Mouse (Mus musculus): ENCODE measurements around the gene Zfp563. TPM values are rescaled to one million over a fixed set of nuclear protein-coding genes. Genes with fewer than 3 reads are reported as not detected.

The Zfp563 gene
- 9.9 and 10.4 TPM in 2 replicates for polyA plus RNA-seq (2016; fragmentation: Nextera tagmentation; extraction: Ambion mirVana)

DNA sequence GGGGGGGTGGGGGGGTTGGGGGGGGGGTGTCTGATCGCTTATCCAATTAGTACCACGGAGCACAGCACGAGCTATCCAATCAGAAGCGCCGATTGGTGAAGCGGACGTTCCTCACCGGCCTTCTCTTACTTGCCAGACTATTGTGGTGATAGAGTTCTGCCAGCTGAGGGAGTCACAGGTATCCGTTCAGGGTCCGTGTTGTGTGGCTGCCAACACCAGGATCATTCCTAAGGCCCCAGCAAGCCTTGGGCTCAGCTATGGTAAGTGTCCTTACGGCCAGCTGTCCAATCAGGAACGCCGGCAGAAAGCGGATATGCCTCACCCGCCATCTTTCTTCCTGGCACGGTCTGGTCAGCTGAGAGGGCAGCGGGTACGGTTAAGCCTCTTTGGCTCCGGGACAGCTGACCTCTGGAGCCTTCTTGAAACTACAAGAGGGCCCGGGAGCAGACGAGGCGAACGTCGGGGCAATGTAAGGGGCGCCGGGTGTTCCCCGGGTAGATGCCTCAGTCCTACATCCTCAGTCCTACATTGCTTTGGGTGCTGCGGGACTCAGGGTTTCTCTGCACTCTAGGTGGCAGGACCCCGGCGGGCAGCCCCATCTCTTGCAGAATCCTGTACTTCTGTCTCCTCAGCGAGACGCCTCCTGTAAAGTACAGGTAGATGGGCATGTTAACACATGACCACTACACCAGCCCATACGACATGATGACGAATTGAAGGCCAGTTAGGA lies at the start of gene Zfp563:
Gene Zfp563 (plus strand): TSS at position 91 of the 730 bp plus-strand sequence.
- Histone ChIP-seq H3K4me3 (peak within 1 kb of the TSS; percentile 60), H3K27me3 (no peaks in the 10 kb centered on the region), H3K9me3 (no peaks in the 10 kb centered on the region), H3K4me1 (peaks cover 6% of the 10 kb centered on the region), H3K27ac (peak within 1 kb of the TSS; percentile 85), H3K4me2 (replicated peaks) (peak within 1 kb of the TSS; percentile 61), H3K36me3 (no peaks in the 10 kb centered on the region), H3K9ac (peak within 1 kb of the TSS; percentile 57)
- ATAC-seq (ENCODE audit: insufficient number of reproducible peaks, insufficient read depth, low FRiP score, low TSS enrichment) = peak; percentile 90
- 4% methylated on average over 34 of the region's 34 CpGs for WGBS

DNA sequence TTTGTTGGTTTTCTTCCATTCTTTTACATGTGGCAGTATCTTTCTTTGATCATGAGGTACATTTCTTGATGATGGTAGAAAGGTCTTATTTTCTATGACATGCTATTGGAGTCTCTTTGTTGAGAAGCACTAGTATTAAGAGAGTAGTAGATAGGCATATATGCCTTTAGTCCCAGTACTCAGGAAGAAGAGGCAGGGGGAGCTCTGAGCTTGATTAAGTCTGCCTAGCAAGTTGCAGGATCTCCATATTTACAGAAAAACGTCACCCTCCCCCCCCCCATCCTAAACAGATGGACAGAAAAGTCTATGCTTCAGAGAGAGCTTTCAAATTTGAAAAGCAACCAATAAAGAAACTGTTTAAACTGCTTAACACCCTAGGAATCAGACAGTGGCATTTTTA lies 30.3 kb upstream of the Zfp563 start:
- Histone ChIP-seq H3K4me2 (replicated peaks) (no peak overlapping the region), H3K27me3 (no peaks in the 10 kb centered on the region), H3K9ac (no peak overlapping the region), H3K4me3 (no peak overlapping the region), H3K9me3 (no peaks in the 10 kb centered on the region), H3K27ac (no peak overlapping the region), H3K36me3 (no peaks in the 10 kb centered on the region), H3K4me1 (no peaks in the 10 kb centered on the region)
- WGBS = 4% methylated on average over 1 of the region's 1 CpGs
- no peak for ATAC-seq (ENCODE audit: insufficient number of reproducible peaks, insufficient read depth, low FRiP score, low TSS enrichment)

DNA sequence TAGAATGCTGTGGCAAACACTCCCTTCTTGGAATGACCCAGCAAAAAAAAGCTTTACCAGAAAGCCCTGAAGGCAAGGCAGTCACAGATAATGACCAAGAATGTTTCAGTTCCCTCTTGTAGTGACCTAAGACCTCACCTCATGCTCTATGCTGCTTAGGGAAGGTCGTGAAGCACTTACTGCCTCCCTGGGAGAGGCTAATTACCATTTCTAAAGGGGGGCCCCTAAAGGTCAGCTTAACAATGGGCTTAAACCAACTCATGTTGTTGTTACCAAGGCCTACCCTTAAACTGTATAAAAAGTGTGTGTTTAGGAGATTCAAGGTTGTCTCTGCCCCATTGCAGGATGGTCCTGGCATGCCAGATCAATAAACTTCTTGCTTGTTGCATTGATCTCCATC lies 26.1 kb upstream of the Zfp563 start:
- H3K27ac ChIP-seq = no peak overlapping the region
- H3K4me3 ChIP-seq = no peak overlapping the region
- no peaks in the 10 kb centered on the region for H3K36me3 ChIP-seq
- H3K27me3 ChIP-seq = no peaks in the 10 kb centered on the region
- 3% methylated on average over 1 of the region's 1 CpGs for WGBS
- no peaks in the 10 kb centered on the region for H3K9me3 ChIP-seq
- no peak overlapping the region for H3K4me2 ChIP-seq (replicated peaks)
- no peak for ATAC-seq (ENCODE audit: insufficient number of reproducible peaks, insufficient read depth, low FRiP score, low TSS enrichment)
- H3K4me1 ChIP-seq = no peaks in the 10 kb centered on the region
- H3K9ac ChIP-seq = no peak overlapping the region

DNA sequence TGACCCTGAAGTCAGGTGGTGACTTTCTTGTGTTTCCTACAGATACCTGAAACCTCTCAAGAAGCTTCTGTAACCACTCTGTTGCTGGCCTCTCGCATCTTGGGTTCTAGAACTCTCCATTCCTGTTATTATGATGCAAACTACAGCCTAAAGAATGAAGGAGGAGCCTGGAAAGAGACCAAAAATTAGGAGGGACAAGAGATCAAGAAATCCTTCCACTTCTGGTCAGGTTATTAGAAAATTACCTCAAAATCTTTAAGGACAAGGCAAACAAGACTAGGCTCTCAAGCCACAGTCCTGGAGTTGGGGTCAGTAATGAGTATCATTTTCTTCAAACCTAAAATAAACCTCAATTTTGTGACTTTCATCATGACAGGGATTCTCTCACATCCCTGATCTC lies 21.2 kb upstream of the Zfp563 start, which contains the start of gene 4921501E09Rik:
Gene 4921501E09Rik (minus strand): TSS at position 101 of the 400 bp plus-strand sequence.
- Histone ChIP-seq H3K9ac (no peak within 1 kb of the TSS), H3K27ac (no peak within 1 kb of the TSS), H3K4me2 (replicated peaks) (no peak within 1 kb of the TSS), H3K27me3 (no peaks in the 10 kb centered on the region), H3K4me3 (no peak within 1 kb of the TSS), H3K9me3 (no peaks in the 10 kb centered on the region), H3K36me3 (no peaks in the 10 kb centered on the region), H3K4me1 (no peaks in the 10 kb centered on the region)
- ATAC-seq (ENCODE audit: insufficient number of reproducible peaks, insufficient read depth, low FRiP score, low TSS enrichment) = no peak
- 47% methylated on average over 1 of the region's 1 CpGs for WGBS

DNA sequence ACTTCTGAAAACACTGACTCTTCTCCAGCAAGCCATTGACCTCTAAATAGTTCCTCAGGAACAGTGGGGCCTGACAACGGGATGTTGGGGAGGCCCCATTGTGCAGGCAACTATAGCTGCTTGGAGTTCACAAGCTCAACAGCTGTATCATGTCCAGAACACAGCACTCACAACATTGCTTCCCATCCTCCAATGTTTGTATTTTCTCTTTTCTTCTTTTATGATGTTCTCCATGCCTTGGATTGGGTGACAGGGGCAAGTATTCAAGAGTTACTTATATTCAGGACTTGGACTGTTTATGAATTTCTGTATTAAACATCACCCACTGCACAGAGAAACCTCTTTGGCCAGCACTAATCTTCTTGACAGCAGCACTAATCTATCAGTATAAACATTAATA lies 2.5 kb downstream of the Zfp563 start:
- Histone ChIP-seq H3K27me3 (no peaks in the 10 kb centered on the region), H3K4me2 (replicated peaks) (no peak overlapping the region), H3K27ac (no peak overlapping the region), H3K4me1 (peaks cover 6% of the 10 kb centered on the region), H3K36me3 (no peaks in the 10 kb centered on the region), H3K4me3 (no peak overlapping the region), H3K9me3 (no peaks in the 10 kb centered on the region), H3K9ac (no peak overlapping the region)
- 87% methylated on average over 1 of the region's 1 CpGs for WGBS
- no peak for ATAC-seq (ENCODE audit: insufficient number of reproducible peaks, insufficient read depth, low FRiP score, low TSS enrichment)

DNA sequence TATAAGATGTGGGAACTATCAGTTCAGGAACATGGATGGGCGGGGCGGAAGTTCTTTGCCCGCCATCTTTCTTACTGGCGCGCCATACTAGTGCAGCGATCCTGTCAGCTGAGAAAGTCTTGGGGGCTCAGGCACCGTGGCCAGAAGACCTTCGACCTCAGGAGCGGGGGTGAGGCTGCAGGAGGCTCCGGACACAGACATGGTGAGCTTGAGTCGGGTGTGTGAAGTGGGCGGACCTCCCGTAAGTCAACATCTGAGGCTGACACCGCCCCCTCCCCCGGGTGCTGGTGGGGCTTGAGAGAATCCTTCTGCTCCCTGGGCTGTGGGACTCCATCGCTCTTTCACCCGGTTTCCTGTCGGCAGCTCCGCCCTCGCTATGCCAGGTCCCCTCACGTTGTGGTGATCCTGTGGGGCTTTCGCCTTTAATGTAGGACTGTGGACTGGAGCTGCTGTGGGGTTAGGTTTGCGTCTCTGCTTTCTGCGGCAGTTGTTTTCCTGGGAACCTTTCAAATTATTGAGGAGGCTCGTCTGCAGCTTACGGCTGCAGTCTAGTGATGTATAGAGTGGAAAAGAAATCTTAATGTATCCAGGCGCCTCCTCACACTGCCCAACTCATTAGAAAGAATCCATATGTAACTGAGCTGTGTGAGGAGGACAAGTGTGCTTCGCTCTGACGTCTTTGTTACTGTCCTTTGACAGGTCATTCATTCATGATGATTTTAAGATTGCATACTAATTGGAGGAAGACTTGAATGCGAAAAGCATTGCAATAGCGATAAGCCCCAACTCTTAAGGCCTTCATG lies 3.5 kb downstream of the Zfp563 start:
- Histone ChIP-seq H3K9ac (peak overlapping the region; percentile 71), H3K27me3 (no peaks in the 10 kb centered on the region), H3K9me3 (no peaks in the 10 kb centered on the region), H3K4me2 (replicated peaks) (peak overlapping the region; percentile 58), H3K36me3 (no peaks in the 10 kb centered on the region), H3K27ac (peak overlapping the region; percentile 82), H3K4me3 (peak overlapping the region; percentile 69), H3K4me1 (peaks cover 6% of the 10 kb centered on the region)
- 0 out of 2 replicates have a peak, but pooled peaks have one; percentile 48 for ATAC-seq (ENCODE audit: insufficient number of reproducible peaks, insufficient read depth, low FRiP score, low TSS enrichment)
- 3% methylated on average over 31 of the region's 31 CpGs for WGBS

GRCm38 (mm10) chr17:33097396-33097795 lies 8.3 kb downstream of the Zfp563 start:
- no peak overlapping the region for H3K9ac ChIP-seq
- H3K36me3 ChIP-seq = no peaks in the 10 kb centered on the region
- ATAC-seq (ENCODE audit: insufficient number of reproducible peaks, insufficient read depth, low FRiP score, low TSS enrichment) = no peak
- WGBS = 87% methylated on average over 2 of the region's 2 CpGs
- H3K4me2 ChIP-seq (replicated peaks) = no peak overlapping the region
- H3K4me1 ChIP-seq = peaks cover 6% of the 10 kb centered on the region
- no peak overlapping the region for H3K4me3 ChIP-seq
- no peaks in the 10 kb centered on the region for H3K9me3 ChIP-seq
- no peaks in the 10 kb centered on the region for H3K27me3 ChIP-seq
- H3K27ac ChIP-seq = no peak overlapping the region

DNA sequence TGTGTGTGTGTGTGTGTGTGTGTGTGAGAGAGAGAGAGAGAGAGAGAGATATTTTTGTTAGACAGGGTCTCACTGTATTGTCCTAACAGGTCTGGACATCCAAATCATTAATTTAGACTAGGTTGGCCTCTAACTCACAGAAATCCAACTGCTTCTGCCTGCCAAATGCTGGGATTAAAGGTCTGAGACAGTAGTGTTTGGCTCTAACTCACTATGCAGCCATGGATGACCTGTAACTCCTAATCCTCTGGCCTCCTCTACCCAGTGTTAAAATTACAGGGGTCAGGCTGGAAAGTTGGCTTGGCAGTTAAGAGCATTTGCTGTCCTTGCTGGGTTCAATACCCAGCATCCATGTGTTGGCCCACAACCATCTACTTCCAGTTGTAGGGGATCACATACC lies 35.4 kb downstream of the Zfp563 start:
- 0 out of 2 replicates have a peak, but pooled peaks cover 4% of the 10 kb centered on the region for H3K9me3 ChIP-seq
- no peak overlapping the region for H3K9ac ChIP-seq
- ATAC-seq (ENCODE audit: insufficient number of reproducible peaks, insufficient read depth, low FRiP score, low TSS enrichment) = no peak
- H3K4me3 ChIP-seq = no peak overlapping the region
- H3K4me2 ChIP-seq (replicated peaks) = no peak overlapping the region
- H3K36me3 ChIP-seq = no peaks in the 10 kb centered on the region
- H3K27ac ChIP-seq = no peak overlapping the region
- no peaks in the 10 kb centered on the region for H3K4me1 ChIP-seq
- H3K27me3 ChIP-seq = no peaks in the 10 kb centered on the region

- WGBS = 64% methylated on average over 2 of the region's 2 CpGs
- no peak overlapping the region for H3K4me3 ChIP-seq
- ATAC-seq (ENCODE audit: insufficient number of reproducible peaks, insufficient read depth, low FRiP score, low TSS enrichment) = no peak
- H3K4me1 ChIP-seq = no peaks in the 10 kb centered on the region
- no peak overlapping the region for H3K27ac ChIP-seq
- no peak overlapping the region for H3K4me2 ChIP-seq (replicated peaks)
- H3K36me3 ChIP-seq = no peaks in the 10 kb centered on the region
- no peaks in the 10 kb centered on the region for H3K27me3 ChIP-seq
- H3K9ac ChIP-seq = no peak overlapping the region
- no peaks in the 10 kb centered on the region for H3K9me3 ChIP-seq
Measured at GRCm38 (mm10) chr17:33126257-33126656, 37.1 kb downstream of the Zfp563 start.

DNA sequence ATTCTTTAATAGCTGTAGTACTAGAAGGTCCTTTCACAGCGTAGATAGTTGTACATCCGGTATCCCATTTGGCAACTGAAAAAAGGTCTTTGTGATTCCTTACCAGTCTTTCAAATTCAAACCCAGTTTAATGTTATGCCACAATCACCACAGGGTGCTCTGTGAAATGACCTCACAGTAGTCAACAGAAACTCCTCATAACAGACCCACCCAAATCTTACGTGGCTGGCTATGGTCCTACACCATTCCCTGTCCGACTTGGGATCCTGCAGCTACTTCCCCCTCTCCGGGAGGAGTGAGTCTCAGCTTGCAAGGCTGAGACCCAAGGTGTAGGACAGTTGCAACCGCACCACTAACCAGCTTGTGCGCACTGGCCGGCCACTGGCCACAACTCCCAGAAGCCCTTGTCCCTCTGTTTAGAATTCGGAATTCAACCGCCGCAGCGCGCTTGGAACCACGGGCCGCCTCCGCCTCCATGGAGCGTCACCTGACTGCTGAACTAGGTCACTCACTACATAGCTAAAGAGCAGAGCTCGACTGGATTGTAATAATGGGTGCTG lies 50.2 kb downstream of the Zfp563 start, which contains the start of gene Morc2b:
Gene Morc2b (minus strand): TSS at position 423 of the 560 bp plus-strand sequence.
- H3K9ac ChIP-seq = no peak within 1 kb of the TSS
- no peaks in the 10 kb centered on the region for H3K36me3 ChIP-seq
- no peaks in the 10 kb centered on the region for H3K27me3 ChIP-seq
- no peak within 1 kb of the TSS for H3K27ac ChIP-seq
- no peak within 1 kb of the TSS for H3K4me3 ChIP-seq
- H3K4me2 ChIP-seq (replicated peaks) = no peak within 1 kb of the TSS
- WGBS = 75% methylated on average over 18 of the region's 18 CpGs
- ATAC-seq (ENCODE audit: insufficient number of reproducible peaks, insufficient read depth, low FRiP score, low TSS enrichment) = no peak
- no peaks in the 10 kb centered on the region for H3K9me3 ChIP-seq
- no peaks in the 10 kb centered on the region for H3K4me1 ChIP-seq
